Comparison of ENCODE assay signal across 8 mouse cellular contexts in the genomic region with DNA sequence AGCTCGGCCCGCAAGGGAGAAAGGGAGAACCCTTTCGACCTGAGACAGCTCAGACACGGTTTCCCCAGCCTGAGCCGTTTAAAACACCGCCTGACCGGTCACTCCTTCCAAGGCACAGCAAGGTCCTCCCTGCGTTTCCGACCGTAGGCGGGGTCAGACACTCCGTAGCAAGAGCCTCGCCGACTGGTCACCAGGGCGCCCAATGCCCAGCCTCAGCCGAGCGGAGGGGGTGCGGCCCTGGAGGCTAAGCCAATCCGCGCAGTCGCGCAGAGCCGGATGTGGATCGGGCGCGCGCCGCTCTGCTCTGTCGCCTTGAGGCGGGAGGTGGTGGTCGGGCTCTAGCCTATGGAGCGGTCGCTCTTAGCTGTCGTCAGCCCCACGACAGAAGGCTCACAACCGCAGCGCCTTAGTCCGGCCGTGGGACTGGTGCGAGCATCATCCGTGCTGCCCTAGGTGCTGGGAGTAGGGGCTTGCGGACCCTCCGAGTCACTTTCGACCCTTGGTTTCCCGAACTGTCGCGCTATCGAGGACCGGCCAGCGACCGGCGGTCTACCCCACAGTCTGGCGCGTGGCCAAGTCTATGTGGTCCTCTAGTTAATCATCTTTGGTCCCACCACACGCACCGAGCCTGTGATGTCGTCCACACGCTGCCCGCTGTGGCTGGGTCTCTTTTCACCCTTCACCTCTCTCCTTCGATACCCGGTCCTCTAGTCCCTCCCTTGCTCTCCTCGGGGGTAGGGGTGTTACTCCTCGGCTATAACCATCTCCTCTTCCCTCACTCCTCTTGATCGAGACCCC. TPM values are rescaled to one million over a fixed set of nuclear protein-coding genes. Genes with fewer than 3 reads are reported as not detected.
A peak's percentile ranks its signal among the peaks of the same experiment; 100 is the strongest.
DNase-seq lines count a peak whose midpoint lies in the region; ATAC-seq lines count a peak whose summit lies in the region.

A gene (minus strand): TSS at position 193 of the 798 bp plus-strand sequence.

- peaks cover 25% of the 10 kb centered on the region for H3K36me3 ChIP-seq in hindbrain, embryonic 12.5 days

- H3K9ac ChIP-seq in hindbrain, embryonic 12.5 days = peak within 1 kb of the TSS; percentile 69

- DNase-seq in NIH3T3 (ENCODE audit: low read depth) = peak; percentile 96
- peak; percentile 97 to 99 for DNase-seq in cerebellum, postnatal 10 days
- DNase-seq in frontal cortex, postnatal 10 days (ENCODE audit: low spot score in 2 of 2) = peak; percentile 96 to 97
- DNase-seq in layer of hippocampus, postnatal 14 days (ENCODE audit: low spot score in 2 of 2) = peak; percentile 93 to 98
- peak; percentile 95 for DNase-seq in lung, postnatal 14 days
- peak; percentile 84 for DNase-seq in retina, adult 2 months (ENCODE audit: low read depth, low spot score)
- peak; percentile 92 to 97 for DNase-seq in thymus, postnatal 36 days

- under 1% methylated on average over 64 of the region's 64 CpGs for WGBS in hindbrain, embryonic 12.5 days

- H3K4me2 ChIP-seq in hindbrain, embryonic 12.5 days (replicated peaks) = peak within 1 kb of the TSS; percentile 93

- peaks cover 20% of the 10 kb centered on the region for H3K4me1 ChIP-seq in hindbrain, embryonic 12.5 days

- H3K9me3 ChIP-seq in hindbrain, embryonic 12.5 days (replicated peaks) = no peaks in the 10 kb centered on the region

- no peaks in the 10 kb centered on the region for H3K27me3 ChIP-seq in hindbrain, embryonic 12.5 days

- peak within 1 kb of the TSS; percentile 91 for H3K27ac ChIP-seq in hindbrain, embryonic 12.5 days

- peak; percentile 100 for ATAC-seq in hindbrain, embryonic 12.5 days (ENCODE audit: low FRiP score)

- H3K4me3 ChIP-seq in hindbrain, embryonic 12.5 days = peak within 1 kb of the TSS; percentile 71

RNA-seq across cellular contexts. Expression of the gene that starts here (rescaled TPM):
- 141 and 148 TPM in 2 replicates for polyA plus RNA-seq in hindbrain, embryonic 12.5 days (2016; fragmentation: Nextera tagmentation; extraction: Ambion mirVana)
- 10 to 100 TPM; 96.8 to 99.2 TPM for total RNA-seq in layer of hippocampus, postnatal 14 days (2021)

Comparison
In these comparisons a context has a peak if more than half of its experiments do, and no peak if none do; other contexts are left out.
1. Peak in every context shown above with its lines: DNase-seq, ATAC-seq, H3K4me3 ChIP-seq and H3K27ac ChIP-seq.